Mouse (Mus musculus): Measurements from ENCODE around the gene Rai1. TPM values are rescaled to one million over a fixed set of nuclear protein-coding genes. Genes with fewer than 3 reads are reported as not detected.

The Rai1 gene
- polyA plus RNA-seq, 2 experiments: 4.5 to 7.2 TPM

- Histone ChIP-seq H3K4me3 (ENCODE audit: insufficient read depth in 1 of 2, low read depth in 2 of 2, low read length in 2 of 2) (no peak overlapping the region), H3K27ac (no peak overlapping the region), H3K36me3 (replicated peaks; ENCODE audit: control insufficient read depth, insufficient read depth, low read depth) (no peaks in the 10 kb centered on the region), H3K4me1 (replicated peaks; ENCODE audit: control insufficient read depth in 2 of 2, insufficient read depth in 2 of 2, low read length in 1 of 2) (peaks cover 0 to 3% of the 10 kb centered on the region in 2 experiments; a peak in 2 of 4 replicates), H3K9ac (replicated peaks) (no peak overlapping the region), H3K9me3 (ENCODE audit: control insufficient read depth, low read length) (no peaks in the 10 kb centered on the region), H3K4me2 (ENCODE audit: low read depth) (no peak overlapping the region), H3K27me3 (ENCODE audit: control insufficient read depth, insufficient read depth, low read length) (no peaks in the 10 kb centered on the region)
- no peak for TF ChIP-seq EP300 (IDR thresholded peaks at IDR 0.05; ENCODE audit: low read depth)
- no peak for TF ChIP-seq CTCF (IDR thresholded peaks at IDR 0.05; ENCODE audit: low read depth)
- DNase-seq (ENCODE audit: low read depth in 3 of 3, low spot score in 3 of 3) (no peak), ATAC-seq (ENCODE audit: insufficient read depth) (no peak)
- 55% methylated on average over 5 of the region's 5 CpGs for WGBS (ENCODE audit: insufficient replicate concordance)
Observed at GRCm38 (mm10) chr11:60247753-60248550, 143.1 kb downstream of the Rai1 start.

Small RNA genes lying within 50 kb of the gene (microRNA-seq; reads per million reads assigned to microRNA genes)
- gene Mir6921 (not detected), gene Mir6922 (not detected)

Other genes with a start within 250 kb of the Rai1 start
- 9.4 and 11.2 TPM in 2 replicates for gene Med9, start 156.8 kb upstream of the Rai1 start, polyA plus RNA-seq (2012; rRNA removed)
- gene Med9, start 156.8 kb upstream of the Rai1 start, polyA plus RNA-seq (2014; fragmentation: Nextera tagmentation; extraction: Ambion mirVana): 15.9 and 18.0 TPM in 2 replicates
- 0.37 and 0.43 TPM in 2 replicates for gene Rasd1, start 140.1 kb upstream of the Rai1 start, polyA plus RNA-seq (2012; rRNA removed)
- gene Rasd1, start 140.1 kb upstream of the Rai1 start, polyA plus RNA-seq (2014; fragmentation: Nextera tagmentation; extraction: Ambion mirVana): 0.52 and 0.69 TPM in 2 replicates
- 5.2 and 6.2 TPM in 2 replicates for gene Pemt, start 58.5 kb upstream of the Rai1 start, polyA plus RNA-seq (2012; rRNA removed)
- gene Pemt, start 58.5 kb upstream of the Rai1 start, polyA plus RNA-seq (2014; fragmentation: Nextera tagmentation; extraction: Ambion mirVana): 8.8 and 9.0 TPM in 2 replicates
- 38.8 and 45.7 TPM in 2 replicates for gene Srebf1, start 117.6 kb downstream of the Rai1 start, polyA plus RNA-seq (2012; rRNA removed)
- 37.6 and 49.6 TPM in 2 replicates for gene Srebf1, start 117.6 kb downstream of the Rai1 start, polyA plus RNA-seq (2014; fragmentation: Nextera tagmentation; extraction: Ambion mirVana)
- 4.9 and 5.0 TPM in 2 replicates for gene Tom1l2, start 247.9 kb downstream of the Rai1 start, polyA plus RNA-seq (2012; rRNA removed)
- gene Tom1l2, start 247.9 kb downstream of the Rai1 start, polyA plus RNA-seq (2014; fragmentation: Nextera tagmentation; extraction: Ambion mirVana): 2.4 and 3.1 TPM in 2 replicates
- gene Drc3, start 248.3 kb downstream of the Rai1 start, polyA plus RNA-seq (2012; rRNA removed): 0.34 and 0.39 TPM in 2 replicates
- gene Drc3, start 248.3 kb downstream of the Rai1 start, polyA plus RNA-seq (2014; fragmentation: Nextera tagmentation; extraction: Ambion mirVana): 0.14 and 0.20 TPM in 2 replicates